Mouse (Mus musculus) layer of hippocampus, adult 18-20 months (tissue): ENCODE data around the gene Ttll11. TPM values are rescaled to one million over a fixed set of nuclear protein-coding genes. Genes with fewer than 3 reads are reported as not detected.

Source experiments
- total RNA-seq, 2 experiments: library from RNA; stranded (reverse); gene quantifications; 2 replicates each; pipeline ENCODE4 v1.2.3; 2021

Ttll11 gene
- total RNA-seq, 2 experiments from 2014 or later: 35.2 to 36.8 TPM

Other genes with a start within 250 kb of the Ttll11 start
- gene Ndufa8, start 69.5 kb upstream of the Ttll11 start, total RNA-seq: 100 to 1,000 TPM; 193 to 203 TPM
- gene Morn5, start 69.5 kb upstream of the Ttll11 start, total RNA-seq: 1 to 10 TPM; 1.8 to 2.5 TPM
- gene Lhx6, start 125.5 kb upstream of the Ttll11 start, total RNA-seq: 10 to 100 TPM; 15.6 to 16.4 TPM
- gene Mrrf, start 156.5 kb upstream of the Ttll11 start, total RNA-seq: 10 to 100 TPM; 17.0 to 20.2 TPM
- 10 to 100 TPM; 46.6 to 50.5 TPM for gene Rbm18, start 156.9 kb upstream of the Ttll11 start, total RNA-seq